Mouse (Mus musculus) ES-E14 (cell line): ENCODE measurements at regions not wholly inside any gene's neighbourhood (a gene's known extent, or its start where the extent isn't known, plus 50 kb on each side); places are given as distances from the start of the nearest gene placed in this dataset.

ENCODE experiments used
- CHD2 ChIP-seq: IDR thresholded peaks from 2 replicates; pipeline ENCODE4 v1.6.1; 2014; ENCODE audit warnings: mild to moderate bottlenecking, low read depth, low read length, inconsistent platforms
- HCFC1 ChIP-seq: IDR thresholded peaks from 2 replicates; pipeline ENCODE4 v1.6.1; 2012; ENCODE audit warnings: low read length, inconsistent platforms, borderline replicate concordance; ENCODE audit not compliant: insufficient read depth
- MAFK ChIP-seq: IDR thresholded peaks from 2 replicates; pipeline ENCODE4 v1.6.1; 2014; ENCODE audit warnings: mild to moderate bottlenecking, low read depth, low read length, inconsistent platforms; ENCODE audit not compliant: insufficient read depth
- ZNF384 ChIP-seq: IDR thresholded peaks from 2 replicates; pipeline ENCODE4 v1.6.1; 2012; ENCODE audit warnings: low read depth, low read length, inconsistent platforms

- TF ChIP-seq MAFK (no peak), ZNF384 (no peak), HCFC1 (no peak), CHD2 (no peak)
Observed at GRCm38 (mm10) chr10:74789245-74789644, 177.7 kb upstream of the Gnaz start.
